Mouse (Mus musculus) midbrain, embryonic 11.5 days (tissue): ENCODE data around the gene Gpr3. TPM values are rescaled to one million over a fixed set of nuclear protein-coding genes. Genes with fewer than 3 reads are reported as not detected.

ENCODE experiments used
- ATAC-seq: fragments of 200-750 bp; cut with Nextera tagmentation; 2 replicates; pipeline ENCODE4 v1.8.0; 2017; ENCODE audit warnings: moderate TSS enrichment, moderate library complexity; ENCODE audit not compliant: low FRiP score
- DNase-seq: peaks from one replicate; pipeline ENCODE4 v3.0.0; 2015; ENCODE audit warnings: low spot score; ENCODE audit errors: missing footprints
- H3K27ac ChIP-seq: fragments of 300-500 bp; sonication (generic); 2 replicates; pipeline ENCODE4 v1.5.1; 2014; ENCODE audit warnings: low read depth, low read length
- H3K27me3 ChIP-seq: fragments of 300-500 bp; sonication (generic); 2 replicates; pipeline ENCODE4 v1.6.1; 2014; ENCODE audit warnings: mild to moderate bottlenecking, low read length, moderate library complexity, mixed read lengths; ENCODE audit not compliant: control insufficient read depth, insufficient read depth
- H3K36me3 ChIP-seq: fragments of 300-500 bp; sonication (generic); 2 replicates; pipeline ENCODE4 v1.6.1; 2014; ENCODE audit warnings: mild to moderate bottlenecking, low read length, moderate library complexity, mixed read lengths; ENCODE audit not compliant: control insufficient read depth, insufficient read depth
- H3K4me1 ChIP-seq: fragments of 300-500 bp; sonication (generic); 2 replicates; pipeline ENCODE4 v1.6.1; 2014; ENCODE audit warnings: low read length; ENCODE audit not compliant: control insufficient read depth, insufficient read depth
- H3K4me2 ChIP-seq: fragments of 300-500 bp; sonication (generic); 2 replicates; pipeline ENCODE4 v1.6.1; 2014; ENCODE audit warnings: mild to moderate bottlenecking, moderate library complexity
- H3K4me3 ChIP-seq: fragments of 300-500 bp; sonication (generic); 2 replicates; pipeline ENCODE4 v1.5.1; 2014; ENCODE audit warnings: low read depth, low read length
- H3K9ac ChIP-seq: fragments of 300-500 bp; sonication (generic); 2 replicates; pipeline ENCODE4 v1.6.1; 2014; ENCODE audit warnings: low read length
- H3K9me3 ChIP-seq: fragments of 300-500 bp; sonication (generic); 2 replicates; pipeline ENCODE4 v1.6.1; 2016; ENCODE audit warnings: low read length; ENCODE audit not compliant: control insufficient read depth
- WGBS: fragments of 180-500 bp; shearing (Covaris S2); extraction: QIAGEN DNeasy Blood & Tissue Kit; methylation state at CpG from one replicate; pipeline ENCODE4 v1.1.7; 2014; 5-methylcytosine and 5-hydroxymethylcytosine counted together
- polyA plus RNA-seq: library from polyadenylated mRNA; unstranded; fragments of >200 nt; fragmentation: Nextera tagmentation; extraction: Ambion mirVana; gene quantifications from 2 replicates; pipeline ENCODE4 v1.2.1, GENCODE M21; 2014

Gene Gpr3
- 0.10 and 0.55 TPM in 2 replicates for polyA plus RNA-seq

GRCm38 (mm10) chr4:133211751-133212561, at the start of gene Gpr3, which contains the start of gene Cd164l2:
Gene Gpr3 (minus strand): TSS chr4:133212536.
Gene Cd164l2 (plus strand): TSS chr4:133212131.
- Histone ChIP-seq H3K9me3 (no peaks in the 10 kb centered on the region), H3K27me3 (peaks cover 38% of the 10 kb centered on the region), H3K9ac (peak within 1 kb of the TSS; percentile 61), H3K4me3 (peak within 1 kb of the TSS; percentile 69), H3K4me1 (peaks cover 12% of the 10 kb centered on the region), H3K4me2 (peak within 1 kb of the TSS; percentile 98), H3K36me3 (no peaks in the 10 kb centered on the region), H3K27ac (no peak within 1 kb of the TSS)
- 2% methylated on average over 52 of the region's 52 CpGs for WGBS
- no peak for DNase-seq
- peak; percentile 79 for ATAC-seq

- Histone ChIP-seq H3K36me3 (peaks cover 24% of the 10 kb centered on the region), H3K9me3 (peaks cover 3% of the 10 kb centered on the region; the same call in 1 of the 2 replicates), H3K27me3 (peaks cover 3% of the 10 kb centered on the region; the same call in 1 of the 2 replicates), H3K4me2 (no peak overlapping the region), H3K27ac (no peak overlapping the region), H3K4me3 (no peak overlapping the region), H3K9ac (no peak overlapping the region), H3K4me1 (no peaks in the 10 kb centered on the region)
- 49% methylated on average over 10 of the region's 10 CpGs for WGBS
- no peak for ATAC-seq
- no peak for DNase-seq
Observed at GRCm38 (mm10) chr4:133261641-133262374, 49.5 kb upstream of the Gpr3 start.

- WGBS: 81% methylated on average over 12 of the region's 12 CpGs
- DNase-seq (no peak), ATAC-seq (no peak)
- H3K9ac ChIP-seq: no peak overlapping the region
- no peak overlapping the region for H3K27ac ChIP-seq
- no peaks in the 10 kb centered on the region for H3K4me1 ChIP-seq
- H3K27me3 ChIP-seq: peaks cover 10% of the 10 kb centered on the region; the same call in 1 of the 2 replicates
- H3K9me3 ChIP-seq: no peaks in the 10 kb centered on the region
- no peak overlapping the region for H3K4me2 ChIP-seq
- no peak overlapping the region for H3K4me3 ChIP-seq
- H3K36me3 ChIP-seq: no peaks in the 10 kb centered on the region
Observed at GRCm38 (mm10) chr4:133257798-133258408, 45.6 kb upstream of the Gpr3 start.

- Histone ChIP-seq H3K4me3 (no peak overlapping the region), H3K27ac (no peak overlapping the region), H3K9ac (no peak overlapping the region), H3K4me1 (no peaks in the 10 kb centered on the region), H3K9me3 (no peaks in the 10 kb centered on the region), H3K4me2 (no peak overlapping the region), H3K36me3 (no peaks in the 10 kb centered on the region), H3K27me3 (peaks cover 14% of the 10 kb centered on the region)
- DNase-seq (no peak), ATAC-seq (no peak)
- 28% methylated on average over 12 of the region's 12 CpGs for WGBS
Observed at GRCm38 (mm10) chr4:133257230-133257629, 44.9 kb upstream of the Gpr3 start.

GRCm38 (mm10) chr4:133256820-133257219, 44.5 kb upstream of the Gpr3 start:
- no peak for ATAC-seq
- no peak overlapping the region for H3K9ac ChIP-seq
- WGBS: 16% methylated on average over 24 of the region's 24 CpGs
- H3K27ac ChIP-seq: no peak overlapping the region
- no peak overlapping the region for H3K4me3 ChIP-seq
- H3K27me3 ChIP-seq: peaks cover 18% of the 10 kb centered on the region
- no peaks in the 10 kb centered on the region for H3K4me1 ChIP-seq
- H3K9me3 ChIP-seq: no peaks in the 10 kb centered on the region
- H3K4me2 ChIP-seq: no peak overlapping the region
- DNase-seq: no peak
- H3K36me3 ChIP-seq: no peaks in the 10 kb centered on the region

GRCm38 (mm10) chr4:133255392-133255791, 43.1 kb upstream of the Gpr3 start:
- ATAC-seq: no peak
- peaks cover 32% of the 10 kb centered on the region for H3K27me3 ChIP-seq
- H3K27ac ChIP-seq: no peak overlapping the region
- 59% methylated on average over 6 of the region's 6 CpGs for WGBS
- H3K9ac ChIP-seq: no peak overlapping the region
- H3K4me1 ChIP-seq: peaks cover 10% of the 10 kb centered on the region
- no peaks in the 10 kb centered on the region for H3K9me3 ChIP-seq
- no peaks in the 10 kb centered on the region for H3K36me3 ChIP-seq
- DNase-seq: peak; percentile 53
- no peak overlapping the region for H3K4me3 ChIP-seq
- no peak overlapping the region for H3K4me2 ChIP-seq

GRCm38 (mm10) chr4:133253412-133253811, 41.1 kb upstream of the Gpr3 start:
- no peak overlapping the region for H3K9ac ChIP-seq
- peaks cover 10% of the 10 kb centered on the region for H3K4me1 ChIP-seq
- H3K4me3 ChIP-seq: no peak overlapping the region
- no peaks in the 10 kb centered on the region for H3K36me3 ChIP-seq
- H3K27ac ChIP-seq: no peak overlapping the region
- ATAC-seq: no peak
- H3K4me2 ChIP-seq: no peak overlapping the region
- H3K27me3 ChIP-seq: peaks cover 43% of the 10 kb centered on the region
- 83% methylated on average over 12 of the region's 12 CpGs for WGBS
- DNase-seq: peak; percentile 80
- H3K9me3 ChIP-seq: no peaks in the 10 kb centered on the region

- no peak for DNase-seq
- Histone ChIP-seq H3K4me1 (peaks cover 10% of the 10 kb centered on the region), H3K36me3 (no peaks in the 10 kb centered on the region), H3K4me3 (no peak overlapping the region), H3K9ac (no peak overlapping the region), H3K4me2 (no peak overlapping the region), H3K27me3 (peaks cover 51% of the 10 kb centered on the region), H3K27ac (no peak overlapping the region), H3K9me3 (no peaks in the 10 kb centered on the region)
- ATAC-seq: no peak
- WGBS: 32% methylated on average over 4 of the region's 4 CpGs
Observed at GRCm38 (mm10) chr4:133252089-133252488, 39.8 kb upstream of the Gpr3 start.
